Mouse (Mus musculus) megakaryocyte, embryonic 14.5 days (primary cell): ENCODE measurements at regions not wholly inside any gene's neighbourhood (a gene's known extent, or its start where the extent isn't known, plus 50 kb on each side); places are given as distances from the start of the nearest gene placed in this dataset.

Experiments used
- H3K27me3 ChIP-seq: replicated peaks from 2 replicates; pipeline ENCODE3; 2012; ENCODE audit warnings: inconsistent platforms
- H3K36me3 ChIP-seq: replicated peaks from 2 replicates; pipeline ENCODE3; 2012; ENCODE audit warnings: low read length, inconsistent platforms, mixed read lengths
- H3K4me1 ChIP-seq: 2 replicates; pipeline ENCODE4 v1.6.1; 2012; ENCODE audit warnings: inconsistent platforms
- H3K4me3 ChIP-seq: replicated peaks from 2 replicates; pipeline ENCODE3; 2012; ENCODE audit warnings: moderate library complexity, mild to moderate bottlenecking, inconsistent platforms
- H3K9me3 ChIP-seq: 2 replicates; pipeline ENCODE4 v1.6.1; 2012; ENCODE audit warnings: inconsistent platforms
- FLI1 ChIP-seq: IDR thresholded peaks from 2 replicates; pipeline ENCODE4 v1.6.1; 2012; ENCODE audit warnings: low read length, inconsistent platforms, mixed read lengths
- GATA1 ChIP-seq: IDR thresholded peaks from 3 replicates; pipeline ENCODE4 v1.6.1; 2012; ENCODE audit warnings: mixed read lengths, low read length, inconsistent platforms, borderline replicate concordance

- Histone ChIP-seq H3K36me3 (no peaks in the 10 kb centered on the region), H3K9me3 (peaks cover 7% of the 10 kb centered on the region; the same call in 1 of the 2 replicates), H3K27me3 (no peaks in the 10 kb centered on the region), H3K4me1 (no peaks in the 10 kb centered on the region), H3K4me3 (no peak overlapping the region)
- no peak for TF ChIP-seq FLI1
- no peak for TF ChIP-seq GATA1
Observed at GRCm38 (mm10) chr15:52480834-52481233, 1403.9 kb upstream of the Gm7489 start.

GRCm38 (mm10) chr15:52483598-52484165, 1401.0 kb upstream of the Gm7489 start:
- Histone ChIP-seq H3K27me3 (no peaks in the 10 kb centered on the region), H3K4me3 (no peak overlapping the region), H3K4me1 (no peaks in the 10 kb centered on the region), H3K36me3 (no peaks in the 10 kb centered on the region), H3K9me3 (peaks cover 3% of the 10 kb centered on the region; the same call in 1 of the 2 replicates)
- no peak for TF ChIP-seq GATA1
- TF ChIP-seq FLI1: no peak

- H3K27me3 ChIP-seq: no peaks in the 10 kb centered on the region
- peaks cover 3% of the 10 kb centered on the region; the same call in 1 of the 2 replicates for H3K9me3 ChIP-seq
- H3K4me3 ChIP-seq: no peak overlapping the region
- TF ChIP-seq GATA1 (no peak), FLI1 (no peak)
- no peaks in the 10 kb centered on the region for H3K36me3 ChIP-seq
- H3K4me1 ChIP-seq: no peaks in the 10 kb centered on the region
Observed at GRCm38 (mm10) chr15:52484276-52484675, 1400.4 kb upstream of the Gm7489 start.

DNA sequence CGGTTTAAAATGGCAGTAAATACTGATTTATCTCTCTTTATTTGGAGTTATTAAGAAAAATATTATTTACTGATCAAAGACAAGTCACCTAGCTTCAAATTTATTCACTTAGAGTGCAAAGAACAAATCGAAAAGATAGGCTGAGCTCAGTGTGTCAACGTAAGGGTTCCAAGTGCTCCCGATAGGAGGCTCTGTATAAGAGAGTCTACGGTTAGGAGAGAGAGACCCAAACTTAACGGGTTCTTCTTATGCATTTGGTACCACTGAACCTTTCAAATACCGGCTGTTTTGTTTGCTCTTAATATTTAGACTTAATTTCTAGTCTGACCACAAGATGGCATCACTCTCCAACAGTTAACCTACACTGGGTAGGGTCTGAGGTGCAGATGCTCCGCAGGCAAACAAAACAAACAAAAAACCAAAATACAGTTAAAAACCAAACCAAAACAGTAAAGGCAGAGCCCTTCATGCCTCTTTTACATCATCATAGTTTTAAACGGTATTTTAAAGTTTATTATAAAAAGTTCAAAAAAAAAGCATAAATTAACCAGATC, 1379.4 kb upstream of the Gm7489 start:
- Histone ChIP-seq H3K4me1 (no peaks in the 10 kb centered on the region), H3K27me3 (no peaks in the 10 kb centered on the region), H3K9me3 (no peaks in the 10 kb centered on the region; the same call in 1 of the 2 replicates), H3K4me3 (no peak overlapping the region), H3K36me3 (no peaks in the 10 kb centered on the region)
- TF ChIP-seq FLI1 (no peak), GATA1 (no peak)

GRCm38 (mm10) chr15:52506930-52507329, 1377.8 kb upstream of the Gm7489 start:
- no peaks in the 10 kb centered on the region for H3K9me3 ChIP-seq
- no peaks in the 10 kb centered on the region for H3K36me3 ChIP-seq
- TF ChIP-seq FLI1 (no peak), GATA1 (no peak)
- H3K4me1 ChIP-seq: no peaks in the 10 kb centered on the region
- no peaks in the 10 kb centered on the region for H3K27me3 ChIP-seq
- H3K4me3 ChIP-seq: no peak overlapping the region

- H3K9me3 ChIP-seq: peaks cover 4% of the 10 kb centered on the region; the same call in 1 of the 2 replicates
- no peak overlapping the region for H3K4me3 ChIP-seq
- no peaks in the 10 kb centered on the region for H3K4me1 ChIP-seq
- TF ChIP-seq GATA1 (no peak), FLI1 (no peak)
- no peaks in the 10 kb centered on the region for H3K27me3 ChIP-seq
- no peaks in the 10 kb centered on the region for H3K36me3 ChIP-seq
Observed at GRCm38 (mm10) chr15:52508609-52509008, 1376.1 kb upstream of the Gm7489 start.

- TF ChIP-seq FLI1: no peak
- TF ChIP-seq GATA1: no peak
- no peaks in the 10 kb centered on the region for H3K4me1 ChIP-seq
- H3K4me3 ChIP-seq: peak overlapping the region; percentile 34
- H3K27me3 ChIP-seq: no peaks in the 10 kb centered on the region
- H3K36me3 ChIP-seq: no peaks in the 10 kb centered on the region
- H3K9me3 ChIP-seq: peaks cover 4% of the 10 kb centered on the region; the same call in 1 of the 2 replicates
Observed at GRCm38 (mm10) chr15:52510137-52510536, 1374.6 kb upstream of the Gm7489 start.

DNA sequence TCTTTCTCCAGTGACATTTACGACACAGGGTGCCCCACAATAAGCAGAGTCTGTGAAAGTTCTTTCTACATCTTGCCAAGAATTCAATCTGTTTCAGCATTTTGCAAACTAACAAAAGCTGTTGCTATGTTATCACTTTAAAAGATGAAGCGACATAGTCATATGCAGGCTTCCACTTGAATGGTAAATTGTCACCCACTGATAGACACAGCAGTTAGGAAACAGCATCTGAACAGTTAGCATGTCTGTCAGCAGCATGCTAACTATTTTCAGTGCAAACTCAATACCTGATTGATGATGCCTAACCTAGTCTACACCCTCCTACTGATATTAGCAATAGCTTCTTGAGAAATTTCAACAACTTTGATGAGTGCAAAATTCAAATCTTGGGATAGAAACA, 1348.1 kb upstream of the Gm7489 start:
- Histone ChIP-seq H3K36me3 (no peaks in the 10 kb centered on the region), H3K27me3 (no peaks in the 10 kb centered on the region), H3K4me3 (no peak overlapping the region), H3K9me3 (no peaks in the 10 kb centered on the region), H3K4me1 (no peaks in the 10 kb centered on the region)
- TF ChIP-seq FLI1 (no peak), GATA1 (no peak)

GRCm38 (mm10) chr15:52558682-52559081, 1326.0 kb upstream of the Gm7489 start:
- Histone ChIP-seq H3K36me3 (no peaks in the 10 kb centered on the region), H3K4me3 (no peak overlapping the region), H3K4me1 (no peaks in the 10 kb centered on the region), H3K27me3 (no peaks in the 10 kb centered on the region), H3K9me3 (no peaks in the 10 kb centered on the region; the same call in 1 of the 2 replicates)
- TF ChIP-seq GATA1 (no peak), FLI1 (no peak)

DNA sequence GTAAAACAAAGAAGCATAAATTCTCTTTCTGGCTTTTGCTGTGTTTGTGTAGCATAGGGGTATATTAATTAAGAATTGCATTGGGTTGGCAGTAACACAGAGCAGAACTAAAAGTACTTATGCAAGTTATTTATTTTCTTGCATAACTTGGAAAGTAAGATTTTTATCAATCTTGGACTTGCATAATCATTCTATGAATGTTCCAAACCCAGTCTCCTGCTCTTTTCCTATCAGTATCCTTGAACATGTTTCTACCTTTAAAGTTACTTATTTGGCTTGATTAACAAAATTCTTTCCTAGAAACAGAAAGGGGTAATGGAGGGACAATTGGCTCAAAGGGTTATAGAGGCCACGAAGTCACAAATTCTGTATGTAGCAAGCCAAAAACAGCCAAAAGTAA, 1320.6 kb upstream of the Gm7489 start:
- H3K9me3 ChIP-seq: peaks cover 6% of the 10 kb centered on the region
- no peaks in the 10 kb centered on the region for H3K4me1 ChIP-seq
- TF ChIP-seq GATA1 (no peak), FLI1 (no peak)
- no peak overlapping the region for H3K4me3 ChIP-seq
- no peaks in the 10 kb centered on the region for H3K27me3 ChIP-seq
- H3K36me3 ChIP-seq: no peaks in the 10 kb centered on the region
